Mouse (Mus musculus): ENCODE measurements around the gene Il1rapl1. TPM values are rescaled to one million over a fixed set of nuclear protein-coding genes. Genes with fewer than 3 reads are reported as not detected.

Gene Il1rapl1
- polyA plus RNA-seq (2012; rRNA removed), result not detected in 2 replicates

GRCm38 (mm10) chrX:88115609-88116073 lies at the start of gene Il1rapl1:
Gene Il1rapl1 (minus strand): TSS chrX:88115645.
- Histone ChIP-seq H3K27ac (ENCODE audit: control insufficient read depth, insufficient read depth, low read depth, low read length) (no peak within 1 kb of the TSS), H3K4me3 (ENCODE audit: control insufficient read depth, low read depth, low read length) (no peak within 1 kb of the TSS), H3K27me3 (ENCODE audit: control insufficient read depth, insufficient read depth, low read length) (no peaks in the 10 kb centered on the region), H3K4me1 (ENCODE audit: control insufficient read depth, insufficient read depth, low read length) (no peaks in the 10 kb centered on the region), H3K36me3 (ENCODE audit: control insufficient read depth, insufficient read depth, low read length) (no peaks in the 10 kb centered on the region)
- TF ChIP-seq CTCF (IDR thresholded peaks at IDR 0.05; ENCODE audit: control insufficient read depth, insufficient read depth, insufficient replicate concordance, low read depth, low read length) (no peak), POLR2A (IDR thresholded peaks at IDR 0.05; ENCODE audit: control insufficient read depth, low read depth, low read length) (no peak)

DNA sequence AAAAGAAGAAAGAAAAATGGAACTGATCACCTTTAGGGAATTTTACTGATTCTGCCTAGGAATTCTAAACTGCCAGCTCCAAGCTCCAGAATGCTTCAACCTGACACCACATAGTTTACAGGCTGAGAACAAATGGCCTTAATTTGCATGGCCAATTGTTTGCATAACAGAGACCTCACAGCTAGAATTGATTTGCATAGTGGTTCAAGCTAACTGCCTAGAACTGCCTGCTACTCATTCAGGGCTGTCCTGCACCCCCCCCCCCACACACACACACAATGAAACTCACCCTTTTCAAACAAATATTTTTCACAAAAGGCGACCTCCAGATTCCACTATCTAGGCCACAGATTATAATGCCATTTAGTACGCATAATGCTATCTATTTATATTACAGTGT lies 42.6 kb upstream of the Il1rapl1 start:
- TF ChIP-seq CTCF (IDR thresholded peaks at IDR 0.05; ENCODE audit: control insufficient read depth, insufficient read depth, insufficient replicate concordance, low read depth, low read length) (no peak), POLR2A (IDR thresholded peaks at IDR 0.05; ENCODE audit: control insufficient read depth, low read depth, low read length) (no peak)
- H3K27ac ChIP-seq (ENCODE audit: control insufficient read depth, insufficient read depth, low read depth, low read length), result no peak overlapping the region
- no peaks in the 10 kb centered on the region for H3K36me3 ChIP-seq (ENCODE audit: control insufficient read depth, insufficient read depth, low read length)
- H3K4me3 ChIP-seq (ENCODE audit: control insufficient read depth, low read depth, low read length), result no peak overlapping the region
- H3K4me1 ChIP-seq (ENCODE audit: control insufficient read depth, insufficient read depth, low read length), result no peaks in the 10 kb centered on the region
- no peaks in the 10 kb centered on the region for H3K27me3 ChIP-seq (ENCODE audit: control insufficient read depth, insufficient read depth, low read length)

GRCm38 (mm10) chrX:88125612-88126011 lies 10.2 kb upstream of the Il1rapl1 start:
- H3K4me3 ChIP-seq (ENCODE audit: control insufficient read depth, low read depth, low read length), result no peak overlapping the region
- H3K4me1 ChIP-seq (ENCODE audit: control insufficient read depth, insufficient read depth, low read length), result no peaks in the 10 kb centered on the region
- H3K36me3 ChIP-seq (ENCODE audit: control insufficient read depth, insufficient read depth, low read length), result no peaks in the 10 kb centered on the region
- TF ChIP-seq POLR2A (IDR thresholded peaks at IDR 0.05; ENCODE audit: control insufficient read depth, low read depth, low read length) (no peak), CTCF (IDR thresholded peaks at IDR 0.05; ENCODE audit: control insufficient read depth, insufficient read depth, insufficient replicate concordance, low read depth, low read length) (no peak)
- H3K27ac ChIP-seq (ENCODE audit: control insufficient read depth, insufficient read depth, low read depth, low read length), result no peak overlapping the region
- H3K27me3 ChIP-seq (ENCODE audit: control insufficient read depth, insufficient read depth, low read length), result no peaks in the 10 kb centered on the region

GRCm38 (mm10) chrX:88120070-88120469 lies 4.6 kb upstream of the Il1rapl1 start:
- Histone ChIP-seq H3K27me3 (ENCODE audit: control insufficient read depth, insufficient read depth, low read length) (no peaks in the 10 kb centered on the region), H3K4me1 (ENCODE audit: control insufficient read depth, insufficient read depth, low read length) (no peaks in the 10 kb centered on the region), H3K36me3 (ENCODE audit: control insufficient read depth, insufficient read depth, low read length) (no peaks in the 10 kb centered on the region), H3K4me3 (ENCODE audit: control insufficient read depth, low read depth, low read length) (no peak overlapping the region), H3K27ac (ENCODE audit: control insufficient read depth, insufficient read depth, low read depth, low read length) (no peak overlapping the region)
- TF ChIP-seq POLR2A (IDR thresholded peaks at IDR 0.05; ENCODE audit: control insufficient read depth, low read depth, low read length), result no peak
- no peak for TF ChIP-seq CTCF (IDR thresholded peaks at IDR 0.05; ENCODE audit: control insufficient read depth, insufficient read depth, insufficient replicate concordance, low read depth, low read length)

DNA sequence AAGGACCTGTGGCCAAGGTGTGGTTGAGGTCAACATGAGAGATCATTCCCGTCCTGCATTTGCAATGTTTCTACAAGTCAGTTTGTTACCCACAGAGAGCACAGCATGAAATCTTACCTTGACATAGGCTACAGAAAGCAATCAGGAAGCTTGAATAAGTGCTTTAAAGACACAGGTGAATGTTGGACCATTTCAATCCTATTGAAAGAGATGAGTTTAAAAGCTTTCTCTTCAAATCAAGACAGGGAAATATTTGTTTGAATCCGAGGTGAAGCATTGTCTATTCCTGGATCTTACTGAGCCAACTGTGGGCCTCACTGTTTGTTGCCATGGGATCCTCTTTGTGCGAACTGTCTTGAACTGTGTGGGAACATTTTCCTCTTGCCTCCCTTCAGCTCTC lies 2.4 kb upstream of the Il1rapl1 start:
- Histone ChIP-seq H3K4me3 (ENCODE audit: control insufficient read depth, low read depth, low read length) (no peak overlapping the region), H3K27ac (ENCODE audit: control insufficient read depth, insufficient read depth, low read depth, low read length) (no peak overlapping the region), H3K4me1 (ENCODE audit: control insufficient read depth, insufficient read depth, low read length) (no peaks in the 10 kb centered on the region), H3K27me3 (ENCODE audit: control insufficient read depth, insufficient read depth, low read length) (no peaks in the 10 kb centered on the region), H3K36me3 (ENCODE audit: control insufficient read depth, insufficient read depth, low read length) (no peaks in the 10 kb centered on the region)
- TF ChIP-seq CTCF (IDR thresholded peaks at IDR 0.05; ENCODE audit: control insufficient read depth, insufficient read depth, insufficient replicate concordance, low read depth, low read length) (no peak), POLR2A (IDR thresholded peaks at IDR 0.05; ENCODE audit: control insufficient read depth, low read depth, low read length) (no peak)

DNA sequence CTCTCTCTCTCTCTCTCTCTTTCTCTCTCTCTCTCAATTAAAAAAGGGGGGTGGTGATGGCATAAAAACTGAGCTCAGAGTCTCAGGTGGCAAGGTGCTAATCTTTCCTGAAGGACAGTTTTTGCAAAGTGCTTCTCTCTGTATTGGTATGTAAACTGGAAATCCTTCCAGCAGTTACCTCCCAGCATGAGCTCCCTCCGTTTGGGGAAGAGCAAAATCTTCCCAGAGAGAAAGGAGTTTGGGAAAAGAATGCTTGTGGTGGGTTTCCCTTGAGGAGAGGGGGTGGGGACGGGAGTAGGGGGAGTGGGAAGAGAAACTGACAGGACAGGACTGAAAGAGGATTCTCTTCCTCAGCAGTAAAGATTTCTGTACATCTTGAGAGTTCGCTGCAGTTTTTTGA lies 881 bp upstream of the Il1rapl1 start:
- H3K36me3 ChIP-seq (ENCODE audit: control insufficient read depth, insufficient read depth, low read length), result no peaks in the 10 kb centered on the region
- no peak for TF ChIP-seq POLR2A (IDR thresholded peaks at IDR 0.05; ENCODE audit: control insufficient read depth, low read depth, low read length)
- no peak for TF ChIP-seq CTCF (IDR thresholded peaks at IDR 0.05; ENCODE audit: control insufficient read depth, insufficient read depth, insufficient replicate concordance, low read depth, low read length)
- H3K27ac ChIP-seq (ENCODE audit: control insufficient read depth, insufficient read depth, low read depth, low read length), result no peak overlapping the region
- H3K27me3 ChIP-seq (ENCODE audit: control insufficient read depth, insufficient read depth, low read length), result no peaks in the 10 kb centered on the region
- H3K4me3 ChIP-seq (ENCODE audit: control insufficient read depth, low read depth, low read length), result no peak overlapping the region
- H3K4me1 ChIP-seq (ENCODE audit: control insufficient read depth, insufficient read depth, low read length), result no peaks in the 10 kb centered on the region

DNA sequence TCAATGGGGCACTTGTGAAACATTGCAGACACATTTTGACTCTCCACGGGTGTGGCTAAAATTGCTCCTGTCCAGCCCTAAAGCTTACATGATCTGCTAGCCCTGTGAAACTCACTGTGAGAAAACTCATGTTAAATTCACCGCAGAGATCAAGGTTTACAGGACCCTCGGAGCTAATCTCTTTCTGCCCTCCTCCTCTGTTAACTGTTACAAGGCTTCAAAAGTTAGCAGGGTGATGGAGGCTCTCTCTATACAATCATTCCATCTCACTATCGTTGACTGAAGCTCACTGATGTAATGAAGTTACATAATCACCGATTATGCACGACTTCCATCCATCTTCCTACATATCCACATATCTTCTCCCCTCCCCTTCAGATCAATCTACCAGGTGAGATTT lies 1.9 kb downstream of the Il1rapl1 start:
- TF ChIP-seq CTCF (IDR thresholded peaks at IDR 0.05; ENCODE audit: control insufficient read depth, insufficient read depth, insufficient replicate concordance, low read depth, low read length), result no peak
- TF ChIP-seq POLR2A (IDR thresholded peaks at IDR 0.05; ENCODE audit: control insufficient read depth, low read depth, low read length), result no peak
- Histone ChIP-seq H3K4me3 (ENCODE audit: control insufficient read depth, low read depth, low read length) (no peak overlapping the region), H3K4me1 (ENCODE audit: control insufficient read depth, insufficient read depth, low read length) (no peaks in the 10 kb centered on the region), H3K27ac (ENCODE audit: control insufficient read depth, insufficient read depth, low read depth, low read length) (no peak overlapping the region), H3K27me3 (ENCODE audit: control insufficient read depth, insufficient read depth, low read length) (no peaks in the 10 kb centered on the region), H3K36me3 (ENCODE audit: control insufficient read depth, insufficient read depth, low read length) (no peaks in the 10 kb centered on the region)

DNA sequence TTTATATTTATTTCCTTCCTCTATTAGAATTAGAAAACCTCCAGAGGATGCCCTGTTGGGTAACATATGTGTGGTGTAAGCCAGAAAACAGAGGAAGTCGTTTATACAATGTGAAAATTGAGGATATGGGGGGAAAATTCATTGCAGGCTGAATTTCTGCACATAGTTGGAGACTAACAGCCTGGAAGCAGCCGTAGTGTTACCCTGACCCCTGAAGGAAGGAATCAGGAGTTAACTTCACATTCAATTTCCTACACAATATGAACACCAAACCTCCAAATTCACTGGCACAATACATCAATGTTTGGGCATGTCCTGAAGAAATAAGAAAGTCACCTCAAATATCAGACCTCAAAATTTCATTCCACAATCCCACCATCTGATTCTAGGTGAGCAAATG lies 3.2 kb downstream of the Il1rapl1 start:
- Histone ChIP-seq H3K27ac (ENCODE audit: control insufficient read depth, insufficient read depth, low read depth, low read length) (no peak overlapping the region), H3K4me3 (ENCODE audit: control insufficient read depth, low read depth, low read length) (no peak overlapping the region), H3K4me1 (ENCODE audit: control insufficient read depth, insufficient read depth, low read length) (no peaks in the 10 kb centered on the region), H3K36me3 (ENCODE audit: control insufficient read depth, insufficient read depth, low read length) (no peaks in the 10 kb centered on the region), H3K27me3 (ENCODE audit: control insufficient read depth, insufficient read depth, low read length) (no peaks in the 10 kb centered on the region)
- no peak for TF ChIP-seq POLR2A (IDR thresholded peaks at IDR 0.05; ENCODE audit: control insufficient read depth, low read depth, low read length)
- no peak for TF ChIP-seq CTCF (IDR thresholded peaks at IDR 0.05; ENCODE audit: control insufficient read depth, insufficient read depth, insufficient replicate concordance, low read depth, low read length)

All from testis, adult 2 months (tissue).